ENCODE assay signal across 12 mouse cellular contexts in the genomic region with DNA sequence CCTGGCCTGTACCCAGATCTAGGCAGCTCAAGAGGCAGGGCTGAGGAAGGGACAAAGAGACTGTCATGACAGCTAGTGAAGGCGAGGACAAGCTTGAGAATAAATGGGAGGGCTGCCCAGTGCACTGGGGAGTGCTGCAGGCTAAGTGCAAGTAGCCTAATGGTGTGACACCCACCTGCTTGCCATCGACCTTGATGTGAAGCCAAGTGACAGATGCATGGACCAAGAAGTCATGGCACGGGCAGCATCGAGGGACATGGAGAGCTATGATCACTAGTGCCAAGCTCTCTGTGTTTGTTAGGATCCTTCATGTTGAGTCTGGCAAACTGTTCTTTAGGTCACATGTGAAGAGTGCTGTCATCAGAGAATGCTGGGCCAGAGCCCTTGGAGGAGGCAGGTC.
"Had no signal": no experiment of that assay in that cellular context is flagged by ENCODE, and none has a peak within 500 bp of the region (broad histone marks: within the 10 kb centered on the region; RNA-seq: fewer than 3 reads in every experiment).

No protein-coding gene starts in this region.

- H3K4me1 ChIP-seq: limb, embryonic 15.5 days; liver, embryonic 12.5 days; midbrain, embryonic 13.5 days; neural tube, embryonic 12.5 days had no signal

- H3K27me3 ChIP-seq: limb, embryonic 15.5 days; liver, embryonic 12.5 days; midbrain, embryonic 13.5 days; neural tube, embryonic 12.5 days had no signal

- ATAC-seq: liver, embryonic 12.5 days; midbrain, embryonic 13.5 days had no signal

- H3K4me2 ChIP-seq: limb, embryonic 15.5 days; liver, embryonic 12.5 days; lung, embryonic 14.5 days; midbrain, embryonic 13.5 days; neural tube, embryonic 12.5 days had no signal

- H3K9ac ChIP-seq: limb, embryonic 15.5 days; liver, embryonic 12.5 days; lung, embryonic 14.5 days; midbrain, embryonic 13.5 days; neural tube, embryonic 12.5 days had no signal

- DNase-seq: kidney, adult 18-20 months; kidney, postnatal 10 days; lung, embryonic 14.5 days; lung, postnatal 10 days; lung, postnatal 4 days; thymus, adult 18-20 months; thymus, postnatal 14 days had no signal

- H3K27ac ChIP-seq: limb, embryonic 15.5 days; liver, embryonic 12.5 days; midbrain, embryonic 13.5 days; neural tube, embryonic 12.5 days had no signal

- H3K4me3 ChIP-seq: limb, embryonic 15.5 days; liver, embryonic 12.5 days; midbrain, embryonic 13.5 days; myocyte; neural tube, embryonic 12.5 days had no signal

- H3K36me3 ChIP-seq: limb, embryonic 15.5 days; liver, embryonic 12.5 days; neural tube, embryonic 12.5 days had no signal

- H3K9me3 ChIP-seq: limb, embryonic 15.5 days; liver, embryonic 12.5 days; midbrain, embryonic 13.5 days; neural tube, embryonic 12.5 days had no signal
